Mouse (Mus musculus): ENCODE data around the gene Prr12. TPM values are rescaled to one million over a fixed set of nuclear protein-coding genes. Genes with fewer than 3 reads are reported as not detected.

Prr12 gene
- polyA plus RNA-seq, 1 experiment from 2014 or later, result 16.2 TPM

DNA sequence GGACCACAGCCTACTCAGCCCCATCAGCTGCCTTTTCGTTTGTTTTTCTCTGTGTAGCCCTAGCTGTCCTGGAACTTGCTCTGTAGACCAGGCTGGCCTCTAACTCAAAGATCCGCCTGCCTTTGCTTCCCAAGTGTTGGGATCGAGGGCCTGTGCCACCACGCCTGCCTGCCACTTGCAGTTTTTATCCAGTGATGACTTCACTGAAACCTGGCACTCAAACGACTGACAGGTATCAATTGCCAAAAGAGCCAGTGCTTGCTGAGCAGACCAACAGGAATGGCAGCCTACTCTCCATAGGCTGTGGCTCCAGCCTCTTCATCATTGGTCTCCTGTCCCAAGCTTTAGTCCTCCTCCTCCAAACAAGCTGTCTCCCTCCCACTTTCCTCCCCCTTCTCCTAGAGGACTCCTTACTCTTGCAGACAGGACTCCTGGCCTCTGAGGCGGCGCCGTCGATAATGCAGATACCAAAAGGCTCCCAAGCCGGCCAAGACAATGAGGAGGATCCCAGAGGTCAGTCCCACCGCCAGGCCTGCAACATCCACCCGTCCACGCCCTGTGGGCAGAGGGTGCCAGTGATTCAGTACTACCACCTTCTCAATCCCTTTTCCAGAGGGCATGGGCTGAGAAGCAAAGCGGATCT lies 3.8 kb upstream of the Prr12 start:
- Histone ChIP-seq H3K9me3 (no peaks in the 10 kb centered on the region), H3K9ac (no peak overlapping the region), H3K27ac (no peak overlapping the region), H3K4me1 (peaks cover 36% of the 10 kb centered on the region), H3K4me2 (no peak overlapping the region), H3K36me3 (replicated peaks) (no peaks in the 10 kb centered on the region), H3K27me3 (replicated peaks) (no peaks in the 10 kb centered on the region), H3K4me3 (no peak overlapping the region)
- no peak for ATAC-seq (replicated peaks)
- 64% methylated on average over 14 of the region's 14 CpGs for WGBS

DNA sequence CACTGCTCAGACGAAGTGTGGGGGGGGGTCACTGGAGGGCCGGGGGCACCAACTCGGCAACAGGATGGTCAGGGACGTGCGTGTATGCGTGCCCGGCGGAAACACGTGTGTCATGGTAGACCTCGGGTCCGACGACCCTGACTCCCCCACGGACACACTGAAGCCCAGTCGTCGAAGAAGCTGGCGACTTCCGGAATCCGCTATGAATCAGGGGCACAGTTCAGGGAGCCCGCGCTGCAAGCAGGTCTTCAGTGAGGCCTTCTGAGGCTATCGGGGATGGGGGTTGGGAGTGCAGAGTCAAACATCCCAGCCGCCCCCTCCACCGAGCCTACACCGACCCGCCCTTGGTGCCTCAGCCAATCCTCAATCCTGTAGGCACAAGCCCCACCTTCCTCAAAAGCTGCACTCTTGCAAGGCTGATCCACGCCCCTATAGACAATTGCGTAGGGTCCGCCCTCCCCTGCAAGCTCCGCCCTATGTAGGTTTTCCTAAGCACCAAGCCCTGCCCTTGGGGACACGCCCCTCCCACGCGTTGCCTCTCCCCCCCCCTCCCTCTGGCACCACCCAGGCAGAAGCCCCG lies 1.3 kb upstream of the Prr12 start:
- peak overlapping the region; percentile 95 for H3K4me2 ChIP-seq
- H3K36me3 ChIP-seq (replicated peaks), result peaks cover 8% of the 10 kb centered on the region; the same call in 1 of the 2 replicates
- peak overlapping the region; percentile 67 for H3K4me3 ChIP-seq
- H3K27ac ChIP-seq, result peak overlapping the region; percentile 99
- no peaks in the 10 kb centered on the region for H3K9me3 ChIP-seq
- under 1% methylated on average over 33 of the region's 33 CpGs for WGBS
- H3K27me3 ChIP-seq (replicated peaks), result no peaks in the 10 kb centered on the region
- H3K4me1 ChIP-seq, result peaks cover 36% of the 10 kb centered on the region
- ATAC-seq (replicated peaks), result peak; percentile 87
- peak overlapping the region; percentile 81 for H3K9ac ChIP-seq

GRCm38 (mm10) chr7:45053117-45053930 lies 643 bp upstream of the Prr12 start:
- 1% methylated on average over 37 of the region's 59 CpGs for WGBS
- Histone ChIP-seq H3K4me3 (peak overlapping the region; percentile 67), H3K9ac (peak overlapping the region; percentile 81), H3K9me3 (no peaks in the 10 kb centered on the region), H3K36me3 (replicated peaks) (peaks cover 15% of the 10 kb centered on the region), H3K4me1 (peaks cover 34% of the 10 kb centered on the region), H3K27ac (peak overlapping the region; percentile 99), H3K27me3 (replicated peaks) (no peaks in the 10 kb centered on the region), H3K4me2 (peak overlapping the region; percentile 95)
- ATAC-seq (replicated peaks), result peak; percentile 62

- H3K9ac ChIP-seq, result peak overlapping the region; percentile 81
- H3K27ac ChIP-seq, result peak overlapping the region; percentile 99
- under 1% methylated on average over 30 of the region's 38 CpGs for WGBS
- H3K4me3 ChIP-seq, result peak overlapping the region; percentile 67
- peaks cover 31% of the 10 kb centered on the region for H3K4me1 ChIP-seq
- no peaks in the 10 kb centered on the region for H3K9me3 ChIP-seq
- no peaks in the 10 kb centered on the region for H3K27me3 ChIP-seq (replicated peaks)
- H3K4me2 ChIP-seq, result peak overlapping the region; percentile 95
- no peak for ATAC-seq (replicated peaks)
- H3K36me3 ChIP-seq (replicated peaks), result peaks cover 19% of the 10 kb centered on the region
These were observed 360 bp downstream of the Prr12 start for GRCm38 (mm10) chr7:45052181-45052861.

GRCm38 (mm10) chr7:45051601-45051974 lies 1.1 kb downstream of the Prr12 start:
- H3K4me2 ChIP-seq, result peak overlapping the region; percentile 95
- peak overlapping the region; percentile 81 for H3K9ac ChIP-seq
- no peaks in the 10 kb centered on the region for H3K27me3 ChIP-seq (replicated peaks)
- H3K27ac ChIP-seq, result peak overlapping the region; percentile 99
- no peak for ATAC-seq (replicated peaks)
- H3K4me1 ChIP-seq, result peaks cover 31% of the 10 kb centered on the region
- peaks cover 26% of the 10 kb centered on the region for H3K36me3 ChIP-seq (replicated peaks)
- 3% methylated on average over 13 of the region's 13 CpGs for WGBS
- peak overlapping the region; percentile 67 for H3K4me3 ChIP-seq
- H3K9me3 ChIP-seq, result no peaks in the 10 kb centered on the region

DNA sequence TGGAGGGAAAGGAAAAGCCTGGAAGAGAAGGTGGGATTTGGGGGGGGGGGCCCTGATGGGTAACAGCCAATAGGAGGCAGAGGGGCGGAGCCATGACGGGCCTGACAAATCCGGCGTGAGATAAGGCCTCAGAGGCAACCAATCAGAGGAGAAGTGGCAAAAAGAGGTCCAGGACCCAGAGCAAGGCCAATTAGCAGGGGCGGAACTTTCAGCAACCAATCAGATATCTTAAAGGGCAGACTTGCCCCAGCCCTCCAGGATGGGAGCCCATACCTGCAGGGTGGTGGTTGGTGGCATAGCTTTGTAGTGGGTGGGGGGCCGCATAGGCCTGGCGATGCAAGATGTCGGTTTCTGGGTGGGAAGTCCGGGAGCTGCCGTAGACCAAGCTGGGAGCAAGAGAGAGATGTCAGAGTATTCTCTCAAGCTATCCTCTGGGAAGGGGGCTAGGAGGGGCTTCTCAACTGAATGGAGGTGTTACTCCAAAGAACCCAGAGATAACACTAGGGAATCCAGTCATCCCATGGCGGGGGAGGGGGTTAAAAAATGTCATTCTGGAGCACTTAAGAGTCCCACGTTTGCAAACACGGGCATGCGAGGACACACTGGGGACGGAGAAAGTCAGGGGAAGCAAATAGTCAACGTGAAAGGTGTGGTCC lies 1.6 kb downstream of the Prr12 start:
- Histone ChIP-seq H3K9me3 (no peaks in the 10 kb centered on the region), H3K4me2 (peak overlapping the region; percentile 95), H3K27me3 (replicated peaks) (no peaks in the 10 kb centered on the region), H3K9ac (peak overlapping the region; percentile 81), H3K27ac (peak overlapping the region; percentile 99), H3K4me3 (peak overlapping the region; percentile 67), H3K36me3 (replicated peaks) (peaks cover 32% of the 10 kb centered on the region), H3K4me1 (peaks cover 31% of the 10 kb centered on the region)
- WGBS, result 1% methylated on average over 16 of the region's 16 CpGs
- ATAC-seq (replicated peaks), result peak; percentile 60

GRCm38 (mm10) chr7:45048923-45049657 lies 3.6 kb downstream of the Prr12 start:
- Histone ChIP-seq H3K4me2 (no peak overlapping the region), H3K27ac (no peak overlapping the region), H3K36me3 (replicated peaks) (peaks cover 47% of the 10 kb centered on the region), H3K9ac (no peak overlapping the region), H3K4me1 (peaks cover 31% of the 10 kb centered on the region), H3K27me3 (replicated peaks) (no peaks in the 10 kb centered on the region), H3K9me3 (no peaks in the 10 kb centered on the region), H3K4me3 (no peak overlapping the region)
- ATAC-seq (replicated peaks), result no peak
- WGBS, result 93% methylated on average over 23 of the region's 23 CpGs

DNA sequence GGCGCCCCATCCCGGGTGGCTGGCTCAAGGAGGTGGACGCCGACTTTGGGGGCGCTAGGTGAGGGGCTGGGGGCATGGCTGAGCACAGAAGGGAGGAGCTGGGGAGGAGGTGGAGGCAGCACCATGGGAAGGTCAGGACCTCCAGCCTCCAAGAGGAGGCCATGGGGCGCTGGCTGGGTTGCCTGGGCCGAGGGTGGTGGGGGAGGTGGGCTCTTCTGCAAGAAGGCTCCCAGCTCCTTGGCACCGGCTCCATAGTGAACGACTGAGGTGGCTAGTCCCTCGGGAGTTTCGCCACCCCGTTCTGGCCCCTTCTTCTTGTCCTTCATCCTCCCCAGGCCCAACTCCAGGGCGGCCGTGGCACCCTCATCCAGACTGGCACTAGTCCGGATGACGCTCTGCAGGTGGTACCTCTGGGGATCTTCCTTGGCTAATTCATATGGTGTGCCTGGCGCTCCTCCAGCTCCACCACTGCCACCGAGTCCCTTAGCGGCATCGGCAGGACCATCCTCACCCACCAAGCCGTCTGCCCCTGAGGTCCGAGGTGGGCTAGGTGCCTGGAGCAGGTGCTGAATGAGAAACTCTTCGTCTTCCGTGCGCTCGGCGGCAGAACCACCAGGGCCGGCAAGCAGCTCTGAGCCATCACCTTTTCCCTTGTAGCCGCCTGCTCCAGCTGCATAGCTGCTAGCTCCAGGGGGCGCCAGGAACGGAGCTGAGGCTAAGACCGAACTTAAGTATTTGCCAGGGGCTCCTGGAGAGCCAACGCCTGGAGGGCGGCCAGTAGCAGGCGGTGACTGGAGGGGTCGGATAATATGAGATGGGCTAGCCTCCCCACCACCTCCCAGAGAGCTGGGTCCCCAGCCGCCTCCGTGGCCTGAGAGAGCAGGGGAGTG lies 4.4 kb downstream of the Prr12 start:
- Histone ChIP-seq H3K4me1 (peaks cover 26% of the 10 kb centered on the region), H3K9me3 (no peaks in the 10 kb centered on the region), H3K4me2 (no peak overlapping the region), H3K9ac (no peak overlapping the region), H3K27ac (no peak overlapping the region), H3K36me3 (replicated peaks) (peaks cover 53% of the 10 kb centered on the region), H3K27me3 (replicated peaks) (no peaks in the 10 kb centered on the region), H3K4me3 (no peak overlapping the region)
- 91% methylated on average over 37 of the region's 38 CpGs for WGBS
- ATAC-seq (replicated peaks), result no peak

DNA sequence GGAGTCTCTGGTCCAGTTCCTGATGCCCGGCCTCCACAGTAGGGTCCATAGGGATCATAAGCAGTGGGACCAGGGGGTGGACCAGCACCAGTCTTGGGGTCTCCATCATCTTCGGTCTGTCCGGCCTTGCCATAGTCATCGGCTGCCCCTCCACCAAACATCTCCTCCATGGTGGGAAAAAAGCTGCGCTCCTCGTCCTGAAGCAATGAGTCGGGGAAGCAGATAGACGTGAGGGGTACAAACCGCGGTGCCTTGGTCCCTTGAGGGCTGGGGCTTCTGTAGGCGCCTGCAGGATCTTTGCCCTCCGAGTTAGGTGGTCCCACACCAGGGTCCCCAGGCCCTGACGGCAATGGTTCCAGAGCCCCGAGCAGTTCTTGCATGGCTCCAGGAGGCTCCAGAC lies 5.2 kb downstream of the Prr12 start:
- H3K4me3 ChIP-seq, result no peak overlapping the region
- no peaks in the 10 kb centered on the region for H3K9me3 ChIP-seq
- peaks cover 61% of the 10 kb centered on the region for H3K36me3 ChIP-seq (replicated peaks)
- H3K27ac ChIP-seq, result no peak overlapping the region
- no peak overlapping the region for H3K9ac ChIP-seq
- WGBS, result 95% methylated on average over 14 of the region's 14 CpGs
- ATAC-seq (replicated peaks), result no peak
- no peak overlapping the region for H3K4me2 ChIP-seq
- no peaks in the 10 kb centered on the region for H3K27me3 ChIP-seq (replicated peaks)
- H3K4me1 ChIP-seq, result peaks cover 26% of the 10 kb centered on the region

GRCm38 (mm10) chr7:45046853-45047350 lies 5.8 kb downstream of the Prr12 start:
- Histone ChIP-seq H3K4me2 (no peak overlapping the region), H3K36me3 (replicated peaks) (peaks cover 66% of the 10 kb centered on the region), H3K9me3 (no peaks in the 10 kb centered on the region), H3K4me3 (no peak overlapping the region), H3K27ac (no peak overlapping the region), H3K4me1 (peaks cover 25% of the 10 kb centered on the region), H3K9ac (no peak overlapping the region), H3K27me3 (replicated peaks) (no peaks in the 10 kb centered on the region)
- WGBS, result 95% methylated on average over 26 of the region's 26 CpGs
- no peak for ATAC-seq (replicated peaks)
